Mouse (Mus musculus): ENCODE data around the gene Cdc6. TPM values are rescaled to one million over a fixed set of nuclear protein-coding genes. Genes with fewer than 3 reads are reported as not detected.

Cdc6 gene
- polyA plus RNA-seq (2012; rRNA removed; ENCODE audit: low replicate concordance): 0.36 and 2.4 TPM in 2 replicates

GRCm38 (mm10) chr11:98907437-98908173, at the start of gene Cdc6:
Gene Cdc6 (plus strand): TSS chr11:98907801.

GRCm38 (mm10) chr11:98863028-98863750, 44.4 kb upstream of the Cdc6 start, which contains the start of gene Wipf2:
Gene Wipf2 (plus strand): TSS chr11:98863638.

DNA sequence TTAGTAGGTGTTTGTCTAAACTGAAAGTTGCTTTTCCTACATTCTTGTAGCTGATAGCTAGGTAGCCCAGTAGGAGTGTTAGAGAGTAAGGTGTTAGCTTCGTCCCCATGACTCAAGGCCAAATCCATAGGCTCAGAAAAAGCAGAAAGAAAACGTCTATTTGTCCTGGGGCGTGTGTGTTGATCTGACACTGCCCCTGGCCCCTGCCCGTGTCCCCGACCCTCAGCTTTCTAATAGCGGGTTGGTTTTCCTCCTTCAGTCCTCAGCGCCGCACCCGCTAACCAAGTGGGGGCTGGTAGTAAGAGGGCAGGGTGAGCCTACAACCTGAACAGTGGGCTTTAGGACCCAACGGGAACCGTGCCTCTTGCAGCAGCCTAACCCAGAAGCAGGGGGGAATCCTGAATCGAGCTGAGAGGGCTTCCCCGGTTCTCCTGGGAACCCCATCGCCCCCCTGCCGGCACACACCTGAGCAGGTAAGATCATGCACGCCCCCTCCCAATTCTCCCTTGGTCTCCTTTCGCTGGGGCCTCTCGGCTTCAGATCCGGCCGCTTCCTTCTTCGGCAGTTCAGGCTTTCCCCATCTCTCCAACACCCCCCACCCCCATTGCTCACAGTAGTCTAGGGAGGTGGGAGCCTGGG, 20.0 kb downstream of the Cdc6 start, which contains the start of gene Rara:
TSS of gene Rara (plus strand) at position 381 of the 639 bp plus-strand sequence.

Other genes with a start within 250 kb of the Cdc6 start
- gene Gsdma, start 243.4 kb upstream of the Cdc6 start, polyA plus RNA-seq (2012; rRNA removed; ENCODE audit: low replicate concordance): not detected in 2 replicates
- 168 and 280 TPM in 2 replicates for gene Psmd3, start 225.2 kb upstream of the Cdc6 start, polyA plus RNA-seq (2012; rRNA removed; ENCODE audit: low replicate concordance)
- gene Csf3, start 206.5 kb upstream of the Cdc6 start, polyA plus RNA-seq (2012; rRNA removed; ENCODE audit: low replicate concordance): 1.7 TPM in 1 of 2 replicates, not detected in the other
- 43.3 and 86.4 TPM in 2 replicates for gene Med24, start 178.4 kb upstream of the Cdc6 start, polyA plus RNA-seq (2012; rRNA removed; ENCODE audit: low replicate concordance)
- 121 and 143 TPM in 2 replicates for gene Thra, start 167.2 kb upstream of the Cdc6 start, polyA plus RNA-seq (2012; rRNA removed; ENCODE audit: low replicate concordance)
- gene Nr1d1, start 132.5 kb upstream of the Cdc6 start, polyA plus RNA-seq (2012; rRNA removed; ENCODE audit: low replicate concordance): 146 and 302 TPM in 2 replicates
- gene Msl1, start 112.3 kb upstream of the Cdc6 start, polyA plus RNA-seq (2012; rRNA removed; ENCODE audit: low replicate concordance): 27.6 and 47.7 TPM in 2 replicates
- gene Casc3, start 102.9 kb upstream of the Cdc6 start, polyA plus RNA-seq (2012; rRNA removed; ENCODE audit: low replicate concordance): 21.2 and 39.6 TPM in 2 replicates
- 1.8 and 5.9 TPM in 2 replicates for gene Rapgefl1, start 71.0 kb upstream of the Cdc6 start, polyA plus RNA-seq (2012; rRNA removed; ENCODE audit: low replicate concordance)
- gene Wipf2, start 44.2 kb upstream of the Cdc6 start, polyA plus RNA-seq (2012; rRNA removed; ENCODE audit: low replicate concordance): 6.0 and 8.5 TPM in 2 replicates
- gene Rara, start 20.0 kb downstream of the Cdc6 start, polyA plus RNA-seq (2012; rRNA removed; ENCODE audit: low replicate concordance): 19.6 and 43.5 TPM in 2 replicates
- gene Gjd3, start 75.2 kb downstream of the Cdc6 start, polyA plus RNA-seq (2012; rRNA removed; ENCODE audit: low replicate concordance): 0.20 and 1.6 TPM in 2 replicates
- 1.5 and 8.7 TPM in 2 replicates for gene Top2a, start 116.4 kb downstream of the Cdc6 start, polyA plus RNA-seq (2012; rRNA removed; ENCODE audit: low replicate concordance)
- gene Igfbp4, start 133.4 kb downstream of the Cdc6 start, polyA plus RNA-seq (2012; rRNA removed; ENCODE audit: low replicate concordance): 1,047 and 2,025 TPM in 2 replicates
- 2.4 and 10.1 TPM in 2 replicates for gene Tns4, start 181.5 kb downstream of the Cdc6 start, polyA plus RNA-seq (2012; rRNA removed; ENCODE audit: low replicate concordance)
- gene Ccr7, start 247.3 kb downstream of the Cdc6 start, polyA plus RNA-seq (2012; rRNA removed; ENCODE audit: low replicate concordance): 2.8 and 3.1 TPM in 2 replicates